Mouse (Mus musculus) activated CD4-positive, CD25-positive, alpha-beta regulatory T cell, adult 4 months (primary cell): ENCODE data around the gene Tssc4. TPM values are rescaled to one million over a fixed set of nuclear protein-coding genes. Genes with fewer than 3 reads are reported as not detected.

Source experiments
- ATAC-seq: one replicate; pipeline ENCODE4 v1.8.0; 2017
- polyA plus RNA-seq, 2 experiments: library from polyadenylated mRNA; unstranded; fragments of 100-300 nt; shearing (Covaris generic); gene quantifications; one replicate each; pipeline ENCODE4 v1.2.1; 2017

The Tssc4 gene
- polyA plus RNA-seq, 2 experiments from 2014 or later, result 22.8 to 50.7 TPM

- no peak for ATAC-seq
Measured at GRCm38 (mm10) chr7:143114773-143115172, 45.7 kb downstream of the Tssc4 start.

DNA sequence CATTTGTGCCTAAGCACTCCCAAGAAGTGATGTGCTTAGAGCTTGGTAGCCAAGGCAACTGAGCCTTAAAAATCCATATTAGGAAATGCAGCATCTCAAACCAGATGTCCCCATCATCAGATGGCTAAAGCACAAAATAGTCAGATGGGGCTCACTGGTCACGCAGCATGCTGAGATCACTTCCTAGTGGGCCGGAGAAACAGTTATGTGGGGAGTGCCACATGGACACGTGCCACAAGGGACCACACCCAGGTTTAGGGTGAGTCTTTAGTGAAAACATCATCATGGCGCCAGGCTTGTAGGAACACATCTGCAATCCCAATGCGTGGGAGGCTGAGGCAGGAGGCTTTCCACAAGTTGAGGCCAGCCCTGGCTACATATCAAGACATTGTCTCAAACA lies 47.5 kb downstream of the Tssc4 start:
- ATAC-seq, result no peak

DNA sequence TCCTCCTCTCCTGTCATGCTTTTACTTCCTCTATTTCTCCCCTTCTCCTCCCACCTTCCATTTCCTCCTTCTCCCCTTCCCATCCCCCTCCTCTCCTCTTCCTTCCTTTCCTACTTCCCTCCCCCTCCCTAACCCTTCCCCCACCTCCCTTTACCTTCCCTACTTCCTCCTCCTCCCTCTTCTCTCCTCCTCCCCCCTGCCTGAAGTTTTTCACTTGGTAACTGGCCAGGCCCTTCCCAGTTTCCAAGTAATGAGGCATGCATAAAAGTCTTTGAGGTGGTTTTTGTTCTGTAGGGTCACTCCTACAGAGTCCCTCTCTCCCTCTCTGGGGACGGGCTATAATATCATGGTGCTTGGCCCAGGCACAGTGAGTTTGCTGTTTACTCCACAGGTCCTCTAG lies 50.4 kb downstream of the Tssc4 start:
- ATAC-seq, result no peak

DNA sequence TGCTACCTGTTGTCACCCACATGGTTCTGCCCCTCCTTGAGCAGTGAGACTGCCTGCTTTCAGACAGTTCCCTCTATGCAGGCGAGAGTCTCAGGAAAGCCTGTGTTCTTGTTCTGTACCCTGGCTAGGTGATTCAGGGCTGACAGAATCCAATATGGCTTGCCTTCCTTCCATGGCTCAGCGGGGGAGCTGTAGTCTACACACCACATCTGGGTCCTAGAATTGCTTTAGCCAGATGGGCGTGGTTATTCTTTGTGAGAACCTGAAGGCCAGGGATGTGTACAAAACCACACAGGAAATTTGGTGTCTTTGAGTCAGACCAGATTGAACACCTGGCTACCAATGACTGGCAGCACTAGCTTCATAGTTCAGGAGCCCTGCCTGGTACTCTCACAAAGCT lies 50.8 kb downstream of the Tssc4 start:
- ATAC-seq, result no peak

Other genes starting within 250 kb of the Tssc4 start
- not detected for gene Th, start 138.1 kb upstream of the Tssc4 start, polyA plus RNA-seq
- under 1 TPM in 1 of 2 experiments, not detected in 1; 0.29 TPM for gene Ascl2, start 100.0 kb upstream of the Tssc4 start, polyA plus RNA-seq
- gene Tspan32, start 64.2 kb upstream of the Tssc4 start, polyA plus RNA-seq, result 100 to 1,000 TPM; 419 to 490 TPM
- gene Cd81, start 16.5 kb upstream of the Tssc4 start, polyA plus RNA-seq, result 100 to 1,000 TPM; 155 to 235 TPM
- gene Trpm5, start 25.4 kb downstream of the Tssc4 start, polyA plus RNA-seq, result not detected
- gene Kcnq1, start 37.1 kb downstream of the Tssc4 start, polyA plus RNA-seq, result not detected